Mouse (Mus musculus) heart, postnatal 0 days (tissue): ENCODE results near the gene Kmt2e.

Source experiments
- CTCF ChIP-seq: IDR thresholded peaks from 2 replicates; pipeline ENCODE4 v1.5.1; 2016; ENCODE audit warnings: antibody characterized with exemption, control low read depth, low read depth
- EP300 ChIP-seq: IDR thresholded peaks from 2 replicates; pipeline ENCODE4 v1.6.1; 2016; ENCODE audit warnings: antibody characterized with exemption, low read depth

GRCm38 (mm10) chr5:23393870-23394269 is 40.4 kb upstream of the Kmt2e start:
- TF ChIP-seq EP300 (no peak), CTCF (no peak)
